Mouse (Mus musculus): ENCODE results near the gene Bcl6b.

DNA sequence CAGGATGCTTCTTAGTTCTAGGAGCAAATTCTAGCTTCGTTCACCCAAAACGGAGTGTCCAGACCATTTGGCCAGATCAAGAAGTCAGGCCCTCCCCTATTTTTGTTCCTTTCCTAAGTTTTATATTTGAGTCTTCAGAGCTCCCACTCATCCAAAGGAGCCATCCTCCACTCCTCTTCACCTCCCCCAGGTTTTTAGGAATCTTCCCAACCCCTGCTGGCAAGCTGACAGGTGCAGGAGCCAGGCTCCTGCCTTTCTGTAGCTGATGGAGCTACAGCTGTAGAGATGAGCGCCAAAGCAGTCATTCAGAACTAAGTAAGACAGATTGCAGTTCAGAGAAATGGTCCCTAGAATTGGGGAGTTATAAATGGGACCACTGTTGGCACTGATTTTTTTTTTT lies 49.4 kb upstream of the Bcl6b start:
- no peak for TF ChIP-seq EP300 (IDR thresholded peaks at IDR 0.05; ENCODE audit: low read depth)
- no peak for TF ChIP-seq CTCF (IDR thresholded peaks at IDR 0.05; ENCODE audit: low read depth)
